Mouse (Mus musculus): Measurements from ENCODE around the gene Tmem200c.

GRCm38 (mm10) chr17:68890672-68891071 lies 64.2 kb downstream of the Tmem200c start:
- no peak for TF ChIP-seq GATA1 (IDR thresholded peaks at IDR 0.05; ENCODE audit: low read length)
- TF ChIP-seq TAL1 (IDR thresholded peaks at IDR 0.05; ENCODE audit: low read length), result no peak

Data from erythroblast, embryonic 14.5 days (primary cell).